Mouse (Mus musculus): ENCODE measurements around the gene Ormdl3.

Ormdl3 gene

GRCm38 (mm10) chr11:98588833-98589281 lies 1.7 kb upstream of the Ormdl3 start:
- no peak for DNase-seq (ENCODE audit: low spot score)

GRCm38 (mm10) chr11:98587684-98588546 lies 747 bp upstream of the Ormdl3 start:
- peak; percentile 53 for DNase-seq (ENCODE audit: low spot score)

- DNase-seq (ENCODE audit: low spot score), result no peak
Observed at GRCm38 (mm10) chr11:98586087-98586891, 879 bp downstream of the Ormdl3 start.

GRCm38 (mm10) chr11:98584629-98585177 lies 2.5 kb downstream of the Ormdl3 start:
- no peak for DNase-seq (ENCODE audit: low spot score)

- no peak for DNase-seq (ENCODE audit: low spot score)
Observed at GRCm38 (mm10) chr11:98584146-98584545, 3.0 kb downstream of the Ormdl3 start.

- no peak for DNase-seq (ENCODE audit: low spot score)
Observed at GRCm38 (mm10) chr11:98583571-98583970, 3.6 kb downstream of the Ormdl3 start.

GRCm38 (mm10) chr11:98583265-98583552 lies 4.0 kb downstream of the Ormdl3 start:
- no peak for DNase-seq (ENCODE audit: low spot score)

- DNase-seq (ENCODE audit: low spot score), result no peak
Observed at GRCm38 (mm10) chr11:98582551-98583264, 4.5 kb downstream of the Ormdl3 start.

- no peak for DNase-seq (ENCODE audit: low spot score)
Observed at GRCm38 (mm10) chr11:98582030-98582388, 5.2 kb downstream of the Ormdl3 start.

- DNase-seq (ENCODE audit: low spot score), result no peak
Observed at GRCm38 (mm10) chr11:98581286-98582029, 5.7 kb downstream of the Ormdl3 start.

GRCm38 (mm10) chr11:98580301-98581121 lies 6.7 kb downstream of the Ormdl3 start:
- no peak for DNase-seq (ENCODE audit: low spot score)

GRCm38 (mm10) chr11:98577776-98578175 lies 9.4 kb downstream of the Ormdl3 start:
- no peak for DNase-seq (ENCODE audit: low spot score)

GRCm38 (mm10) chr11:98569461-98569860 lies 17.7 kb downstream of the Ormdl3 start:
- DNase-seq (ENCODE audit: low spot score), result no peak

GRCm38 (mm10) chr11:98568326-98568725 lies 18.8 kb downstream of the Ormdl3 start:
- DNase-seq (ENCODE audit: low spot score), result peak; percentile 72

- DNase-seq (ENCODE audit: low spot score), result no peak
Observed at GRCm38 (mm10) chr11:98563921-98564414, 23.2 kb downstream of the Ormdl3 start.

- no peak for DNase-seq (ENCODE audit: low spot score)
Observed at GRCm38 (mm10) chr11:98563025-98563424, 24.1 kb downstream of the Ormdl3 start.

GRCm38 (mm10) chr11:98560942-98561341 lies 26.2 kb downstream of the Ormdl3 start:
- DNase-seq (ENCODE audit: low spot score), result no peak

- DNase-seq (ENCODE audit: low spot score), result no peak
Observed at GRCm38 (mm10) chr11:98555124-98555700, 32.0 kb downstream of the Ormdl3 start.

GRCm38 (mm10) chr11:98553966-98554365 lies 33.2 kb downstream of the Ormdl3 start:
- no peak for DNase-seq (ENCODE audit: low spot score)
